Mouse (Mus musculus) ES-Bruce4 (cell line): ENCODE measurements at regions not wholly inside any gene's neighbourhood (a gene's known extent, or its start where the extent isn't known, plus 50 kb on each side); places are given as distances from the start of the nearest gene placed in this dataset.

ENCODE experiments used
- H3K27ac ChIP-seq: 2 replicates; pipeline ENCODE4 v1.5.1; 2012; ENCODE audit warnings: low read length, inconsistent platforms; ENCODE audit not compliant: insufficient read depth
- H3K27me3 ChIP-seq: 2 replicates; pipeline ENCODE4 v1.6.1; 2012; ENCODE audit warnings: mild to moderate bottlenecking, low read length, inconsistent platforms; ENCODE audit not compliant: control insufficient read depth, poor library complexity, insufficient read depth, severe bottlenecking
- H3K36me3 ChIP-seq: 2 replicates; pipeline ENCODE4 v1.6.1; 2012; ENCODE audit warnings: inconsistent platforms, mild to moderate bottlenecking, low read length, moderate library complexity; ENCODE audit not compliant: control insufficient read depth, poor library complexity, insufficient read depth, severe bottlenecking
- H3K4me1 ChIP-seq: one replicate; pipeline ENCODE4 v1.8.1; 2011; ENCODE audit warnings: low read length; ENCODE audit not compliant: control insufficient read depth, insufficient read depth
- H3K4me3 ChIP-seq: 2 replicates; pipeline ENCODE4 v1.5.1; 2011; ENCODE audit warnings: low read depth, mild to moderate bottlenecking, low read length
- H3K9ac ChIP-seq: 2 replicates; pipeline ENCODE4 v1.6.1; 2012; ENCODE audit warnings: low read depth, mild to moderate bottlenecking, inconsistent platforms; ENCODE audit not compliant: poor library complexity, severe bottlenecking
- H3K9me3 ChIP-seq: replicated peaks from 2 replicates; pipeline ENCODE4 v1.6.1; 2012; ENCODE audit warnings: mild to moderate bottlenecking, low read length, inconsistent platforms; ENCODE audit not compliant: control insufficient read depth, poor library complexity, insufficient read depth, severe bottlenecking
- CTCF ChIP-seq: IDR thresholded peaks from one replicate; pipeline ENCODE4 v1.8.1; 2011; ENCODE audit warnings: low read depth, low read length
- EP300 ChIP-seq: IDR thresholded peaks from 2 replicates; pipeline ENCODE4 v1.6.1; 2011; ENCODE audit warnings: low read depth, low read length; ENCODE audit not compliant: insufficient read depth
- POLR2A ChIP-seq: IDR thresholded peaks from one replicate; pipeline ENCODE4 v1.8.1; 2011; ENCODE audit warnings: low read length; ENCODE audit not compliant: insufficient read depth

DNA sequence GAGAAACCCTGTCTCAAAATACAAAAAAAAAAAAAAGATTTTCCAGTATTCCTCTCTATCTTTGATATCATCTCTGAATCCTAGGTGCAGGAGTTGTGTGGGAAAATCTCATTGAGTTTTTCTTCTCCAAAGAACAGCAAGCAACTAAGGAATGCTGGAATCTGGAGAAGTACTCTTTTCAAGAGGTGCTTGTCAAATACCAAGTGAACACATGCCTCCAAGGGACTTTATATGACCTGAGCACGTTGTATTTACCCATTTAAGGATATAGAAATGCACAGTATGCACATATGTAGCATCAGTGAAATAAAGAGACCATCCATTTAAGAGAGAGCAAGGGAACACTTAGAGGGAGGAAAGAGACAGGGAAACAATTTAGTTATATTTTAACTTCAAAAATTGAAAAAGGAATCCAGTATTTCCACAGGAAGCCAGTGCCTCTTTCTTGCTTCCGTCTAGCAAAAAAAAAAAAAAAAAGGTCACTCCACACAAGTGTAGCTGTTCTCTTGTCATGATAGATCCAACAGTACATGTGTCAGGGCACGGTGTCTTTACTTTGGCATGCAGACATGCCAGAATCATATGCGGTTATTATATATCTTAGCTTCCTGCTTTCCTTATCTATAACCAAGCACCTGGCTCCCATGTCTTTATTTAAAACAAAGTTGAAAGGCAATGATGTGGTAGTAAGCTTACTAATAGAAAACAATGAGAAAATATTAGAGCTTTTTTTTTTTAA, 212.1 kb upstream of the Etaa1 start:
- no peaks in the 10 kb centered on the region for H3K9me3 ChIP-seq
- TF ChIP-seq POLR2A = no peak
- TF ChIP-seq EP300 = no peak
- TF ChIP-seq CTCF = no peak
- H3K9ac ChIP-seq = no peak overlapping the region

DNA sequence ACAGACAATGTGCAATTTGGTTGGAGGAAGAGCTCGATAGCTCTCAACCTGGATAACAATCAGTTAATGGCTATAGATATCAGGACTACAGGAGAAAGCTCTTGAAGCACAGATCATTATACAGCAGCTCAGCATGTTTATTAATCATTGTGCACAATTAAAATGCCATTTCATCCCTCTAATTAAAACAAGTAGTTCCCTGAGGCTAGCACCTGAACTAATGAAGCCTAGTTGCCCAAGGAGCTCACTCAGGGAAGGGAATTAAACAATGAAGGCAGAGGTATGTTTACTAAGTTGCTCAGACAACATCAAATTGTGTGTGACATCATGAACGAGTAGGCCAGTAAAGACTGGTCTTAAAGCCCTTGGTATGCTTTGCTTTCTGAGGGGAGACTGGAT, 210.3 kb upstream of the Etaa1 start:
- H3K36me3 ChIP-seq = no peaks in the 10 kb centered on the region
- TF ChIP-seq POLR2A (no peak), CTCF (no peak), EP300 (no peak)
- H3K4me1 ChIP-seq = no peaks in the 10 kb centered on the region
- H3K9me3 ChIP-seq = no peaks in the 10 kb centered on the region
- H3K4me3 ChIP-seq = no peak overlapping the region
- H3K27me3 ChIP-seq = no peaks in the 10 kb centered on the region
- H3K9ac ChIP-seq = no peak overlapping the region
- H3K27ac ChIP-seq = no peak overlapping the region

More for the DNA sequence above, 212.1 kb upstream of the Etaa1 start:
- H3K27me3 ChIP-seq = no peaks in the 10 kb centered on the region
- no peaks in the 10 kb centered on the region for H3K36me3 ChIP-seq
- H3K27ac ChIP-seq = no peak overlapping the region
- no peak overlapping the region for H3K4me3 ChIP-seq
- no peaks in the 10 kb centered on the region for H3K4me1 ChIP-seq

GRCm38 (mm10) chr11:18163156-18164024, 209.7 kb upstream of the Etaa1 start:
- Histone ChIP-seq H3K27me3 (no peaks in the 10 kb centered on the region), H3K4me1 (no peaks in the 10 kb centered on the region), H3K27ac (no peak overlapping the region), H3K9ac (no peak overlapping the region), H3K9me3 (no peaks in the 10 kb centered on the region), H3K4me3 (no peak overlapping the region), H3K36me3 (no peaks in the 10 kb centered on the region)
- TF ChIP-seq EP300 (no peak), CTCF (no peak)

DNA sequence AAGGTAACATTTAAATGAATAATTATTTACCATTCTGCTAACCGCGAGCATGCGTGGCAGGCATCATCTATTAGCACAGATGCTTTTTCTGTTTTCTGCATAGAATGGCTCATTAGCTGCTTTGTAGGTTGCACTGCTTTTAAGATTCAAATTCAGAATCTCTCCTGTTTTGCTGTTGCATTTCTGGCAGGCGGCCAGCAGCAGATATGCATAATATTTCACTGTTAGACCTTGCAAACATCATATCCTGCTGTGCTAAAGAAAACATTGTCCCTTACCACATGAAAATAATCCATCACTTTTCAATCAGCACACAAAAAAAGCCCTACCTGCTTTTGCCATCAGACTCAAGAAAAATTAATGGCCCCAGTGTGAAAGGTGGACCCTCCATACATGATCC, 202.8 kb upstream of the Etaa1 start:
- H3K4me3 ChIP-seq = no peak overlapping the region
- no peaks in the 10 kb centered on the region for H3K27me3 ChIP-seq
- no peak for TF ChIP-seq POLR2A
- no peak for TF ChIP-seq EP300
- TF ChIP-seq CTCF = no peak

DNA sequence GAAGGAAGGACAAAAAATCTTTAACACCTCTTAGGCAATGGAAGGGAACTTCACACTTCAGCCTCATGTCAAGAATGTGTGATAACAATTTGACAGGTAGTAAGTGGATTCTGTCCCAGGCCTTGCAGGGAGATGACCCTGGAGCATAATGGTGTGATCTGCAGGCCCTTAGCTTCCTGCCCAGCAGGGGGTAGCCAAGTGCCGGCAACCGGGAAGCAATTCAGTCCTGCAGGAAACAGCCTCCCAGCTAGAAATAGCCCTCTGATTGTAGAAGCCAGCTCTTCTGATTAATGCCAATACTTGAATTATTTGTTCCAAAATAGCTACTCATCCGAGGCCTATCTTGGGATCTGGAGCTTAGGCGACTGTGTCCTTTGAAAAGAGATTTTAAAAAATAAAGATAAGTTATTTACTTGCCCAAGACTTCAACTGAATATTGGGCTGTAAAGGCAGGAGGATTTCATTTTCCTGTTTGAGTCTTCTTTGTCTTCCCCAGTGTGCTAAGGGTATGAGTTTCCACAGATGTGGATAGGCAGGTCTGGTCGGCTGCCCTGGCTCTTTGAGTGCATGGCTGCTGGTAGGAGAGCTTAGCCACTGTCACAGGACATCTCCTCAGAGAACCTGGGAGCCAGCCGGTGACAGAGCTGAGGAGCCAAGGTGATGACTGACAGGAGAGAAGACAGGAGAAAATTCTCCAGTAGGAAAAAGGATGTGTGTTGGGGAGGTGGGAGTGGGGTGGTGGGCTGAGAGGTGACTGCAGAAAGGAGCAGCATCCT, 198.3 kb upstream of the Etaa1 start:
- Histone ChIP-seq H3K27ac (no peak overlapping the region), H3K36me3 (no peaks in the 10 kb centered on the region), H3K9ac (no peak overlapping the region), H3K4me1 (no peaks in the 10 kb centered on the region), H3K27me3 (no peaks in the 10 kb centered on the region), H3K4me3 (no peak overlapping the region), H3K9me3 (no peaks in the 10 kb centered on the region)
- peak; percentile 40 for TF ChIP-seq CTCF
- no peak for TF ChIP-seq EP300
- no peak for TF ChIP-seq POLR2A

More for the DNA sequence above, 202.8 kb upstream of the Etaa1 start:
- Histone ChIP-seq H3K27ac (no peak overlapping the region), H3K36me3 (no peaks in the 10 kb centered on the region), H3K9ac (no peak overlapping the region), H3K4me1 (no peaks in the 10 kb centered on the region), H3K9me3 (no peaks in the 10 kb centered on the region)
